Comparison of ENCODE assay signal across 35 mouse cellular contexts in the genomic region with DNA sequence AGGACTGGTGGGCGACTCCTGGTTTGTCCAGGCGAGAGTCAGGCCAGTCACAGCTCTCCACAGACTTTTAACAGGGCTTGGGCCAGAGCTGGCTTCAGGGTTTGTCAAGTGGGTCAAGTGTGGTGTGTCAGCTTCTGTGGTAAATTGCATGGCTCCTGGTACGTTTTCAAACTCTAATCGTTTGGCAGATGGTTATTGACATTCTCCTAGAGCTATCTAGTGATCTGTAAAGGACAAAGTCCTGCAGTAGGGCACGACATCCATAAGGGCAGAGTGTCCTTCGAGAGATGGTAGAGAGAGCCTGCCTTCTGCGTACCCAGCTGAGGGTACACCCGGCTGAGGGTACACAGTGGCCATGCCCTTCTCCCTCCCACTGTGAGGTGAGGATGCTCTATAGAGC. TPM values are rescaled to one million over a fixed set of nuclear protein-coding genes. Genes with fewer than 3 reads are reported as not detected.
"Had no signal": no experiment of that assay in that cellular context is flagged by ENCODE, and none has a peak within 500 bp of the region (broad histone marks: within the 10 kb centered on the region; RNA-seq: fewer than 3 reads in every experiment).

No protein-coding gene starts in this region.

- H3K27me3 ChIP-seq: limb, embryonic 12.5 days; limb, embryonic 13.5 days; limb, embryonic 15.5 days; liver, embryonic 12.5 days; liver, embryonic 13.5 days; liver, embryonic 15.5 days; lung, embryonic 15.5 days; midbrain, embryonic 12.5 days; midbrain, embryonic 13.5 days; midbrain, embryonic 15.5 days; neural tube, embryonic 12.5 days had no signal

- H3K4me2 ChIP-seq: limb, embryonic 12.5 days; limb, embryonic 13.5 days; limb, embryonic 15.5 days; liver, embryonic 12.5 days; liver, embryonic 13.5 days; liver, embryonic 15.5 days; lung, embryonic 14.5 days; lung, embryonic 15.5 days; midbrain, embryonic 12.5 days; midbrain, embryonic 13.5 days; midbrain, embryonic 15.5 days; neural tube, embryonic 12.5 days had no signal

- H3K9ac ChIP-seq: limb, embryonic 12.5 days; limb, embryonic 13.5 days; limb, embryonic 15.5 days; liver, embryonic 12.5 days; liver, embryonic 13.5 days; liver, embryonic 14.5 days; liver, embryonic 15.5 days; liver, postnatal 0 days; lung, embryonic 14.5 days; lung, embryonic 15.5 days; midbrain, embryonic 12.5 days; midbrain, embryonic 13.5 days; midbrain, embryonic 15.5 days; neural tube, embryonic 12.5 days had no signal

- H3K9me3 ChIP-seq: limb, embryonic 10.5 days; limb, embryonic 12.5 days; limb, embryonic 13.5 days; limb, embryonic 15.5 days; liver, embryonic 12.5 days; liver, embryonic 13.5 days; liver, embryonic 15.5 days; lung, embryonic 15.5 days; midbrain, embryonic 10.5 days; midbrain, embryonic 12.5 days; midbrain, embryonic 13.5 days; midbrain, embryonic 15.5 days; neural tube, embryonic 12.5 days had no signal

- ATAC-seq: liver, embryonic 12.5 days; liver, postnatal 0 days; lung, postnatal 0 days; midbrain, embryonic 13.5 days; midbrain, embryonic 15.5 days had no signal

- H3K36me3 ChIP-seq: limb, embryonic 10.5 days; limb, embryonic 12.5 days; limb, embryonic 13.5 days; limb, embryonic 15.5 days; liver, embryonic 12.5 days; liver, embryonic 13.5 days; liver, embryonic 15.5 days; lung, embryonic 15.5 days; midbrain, embryonic 10.5 days; midbrain, embryonic 12.5 days; midbrain, embryonic 13.5 days; midbrain, embryonic 15.5 days; neural tube, embryonic 12.5 days had no signal

- H3K4me3 ChIP-seq: left cerebral cortex, adult 2 months; limb, embryonic 10.5 days; limb, embryonic 12.5 days; limb, embryonic 13.5 days; limb, embryonic 15.5 days; liver, embryonic 12.5 days; liver, embryonic 13.5 days; liver, embryonic 15.5 days; lung, embryonic 15.5 days; megakaryocyte, embryonic 14.5 days; midbrain, embryonic 10.5 days; midbrain, embryonic 12.5 days; midbrain, embryonic 13.5 days; midbrain, embryonic 15.5 days; myocyte; neural tube, embryonic 12.5 days had no signal

- H3K27ac ChIP-seq: left cerebral cortex, adult 2 months; limb, embryonic 10.5 days; limb, embryonic 12.5 days; limb, embryonic 13.5 days; limb, embryonic 15.5 days; liver, embryonic 12.5 days; liver, embryonic 13.5 days; liver, embryonic 14.5 days; liver, embryonic 15.5 days; lung, embryonic 15.5 days; macrophage; midbrain, embryonic 10.5 days; midbrain, embryonic 12.5 days; midbrain, embryonic 13.5 days; midbrain, embryonic 15.5 days; neural tube, embryonic 12.5 days had no signal

- DNase-seq: left cerebral cortex, postnatal 4 days; liver; liver, embryonic 13.5 days; liver, postnatal 0 days; lung, adult 18-20 months; lung, adult 2 months; lung, embryonic 14.5 days; lung, postnatal 10 days; lung, postnatal 14 days; lung, postnatal 36 days; lung, postnatal 4 days; midbrain, embryonic 14.5 days had no signal

- H3K4me1 ChIP-seq: limb, embryonic 10.5 days; limb, embryonic 12.5 days; limb, embryonic 13.5 days; limb, embryonic 15.5 days; liver, embryonic 12.5 days; liver, embryonic 13.5 days; lung, embryonic 15.5 days; megakaryocyte, embryonic 14.5 days; midbrain, embryonic 10.5 days; midbrain, embryonic 12.5 days; midbrain, embryonic 13.5 days; midbrain, embryonic 15.5 days; neural tube, embryonic 12.5 days had no signal

RNA-seq across cellular contexts. Expression of a gene that starts 10.7 kb away (rescaled TPM):
- total RNA-seq: left cerebral cortex, adult 2 months; left cerebral cortex, postnatal 25 days; megakaryocyte progenitor cell, adult 5-6 weeks; megakaryocyte, adult 5-6 weeks; megakaryocyte-erythroid progenitor cell, adult 5-6 weeks; monocyte, adult 5-6 weeks had no signal
- polyA plus RNA-seq: macrophage, myocyte had no signal
